Mouse (Mus musculus) CH12.LX (cell line): Measurements from ENCODE around the gene Magi2. TPM values are rescaled to one million over a fixed set of nuclear protein-coding genes. Genes with fewer than 3 reads are reported as not detected.

ENCODE experiments used
- DNase-seq: peaks from one replicate; pipeline ENCODE4 v3.0.0-alpha.2; 2013; ENCODE audit errors: extremely low read depth
- H3K27ac ChIP-seq: 2 replicates; pipeline ENCODE4 v1.5.1; 2012; ENCODE audit warnings: low read depth, mild to moderate bottlenecking, control low read depth, moderate library complexity; ENCODE audit not compliant: insufficient read depth
- H3K27me3 ChIP-seq: replicated peaks from 2 replicates; pipeline ENCODE3; 2012; ENCODE audit warnings: inconsistent platforms
- H3K36me3 ChIP-seq, 2 experiments: replicated peaks in 1 of 2; 2 replicates each; pipeline versions ENCODE3 to v1.6.1; 2012; ENCODE audit warnings: inconsistent platforms in 1 of 2, low read length in 1 of 2, mild to moderate bottlenecking in 1 of 2, mixed read lengths in 1 of 2, moderate library complexity in 1 of 2; ENCODE audit not compliant: control insufficient read depth in 1 of 2, insufficient read depth in 1 of 2
- H3K4me1 ChIP-seq, 2 experiments: 2 replicates each; pipeline ENCODE4 v1.6.1; 2012; ENCODE audit warnings: inconsistent platforms in 1 of 2, moderate library complexity in 1 of 2; ENCODE audit not compliant: insufficient read depth in 2 of 2, control insufficient read depth in 1 of 2
- H3K4me2 ChIP-seq: 2 replicates; pipeline ENCODE4 v1.6.1; 2012; ENCODE audit warnings: low read depth, mild to moderate bottlenecking, control low read depth; ENCODE audit not compliant: poor library complexity, insufficient read depth, severe bottlenecking
- H3K4me3 ChIP-seq, 3 experiments: fragments of 150-350 bp in 1 of 3; sonication (generic) in 1 of 3; replicated peaks in 1 of 3; 2 replicates each; pipeline versions ENCODE3 to v1.5.1; 2011 to 2012; ENCODE audit warnings: low read depth in 2 of 3, low read length in 2 of 3, mild to moderate bottlenecking in 2 of 3, moderate library complexity in 2 of 3, control low read depth in 1 of 3, improper control_type of control experiment in 1 of 3, inconsistent platforms in 1 of 3, mixed read lengths in 1 of 3; ENCODE audit not compliant: poor library complexity in 1 of 3
- H3K79me2 ChIP-seq: replicated peaks from 2 replicates; pipeline ENCODE4 v1.6.1; 2012; ENCODE audit warnings: mild to moderate bottlenecking, moderate library complexity; ENCODE audit not compliant: control insufficient read depth, poor library complexity, insufficient read depth, severe bottlenecking; ENCODE audit errors: extremely low read depth
- H3K9ac ChIP-seq: 2 replicates; pipeline ENCODE4 v1.6.1; 2012; ENCODE audit warnings: low read depth, mild to moderate bottlenecking, control low read depth, moderate library complexity; ENCODE audit not compliant: insufficient read depth
- H3K9me3 ChIP-seq: replicated peaks from 2 replicates; pipeline ENCODE3; 2012; ENCODE audit warnings: low read length, inconsistent platforms, mixed read lengths
- E2F4 ChIP-seq: IDR thresholded peaks from 2 replicates; pipeline ENCODE4 v1.6.1; 2011; ENCODE audit warnings: low read depth, low read length, improper control_type of control experiment; ENCODE audit not compliant: insufficient replicate concordance
- ELF1 ChIP-seq: IDR thresholded peaks from 2 replicates; pipeline ENCODE4 v1.6.1; 2014; ENCODE audit warnings: low read depth, mild to moderate bottlenecking, inconsistent platforms, low read length, improper control_type of control experiment
- JUN ChIP-seq: IDR thresholded peaks from 2 replicates; pipeline ENCODE4 v1.6.1; 2011; ENCODE audit warnings: low read depth, mild to moderate bottlenecking, low read length, improper control_type of control experiment, moderate library complexity; ENCODE audit not compliant: insufficient read depth
- KAT2A ChIP-seq: IDR thresholded peaks from 2 replicates; pipeline ENCODE4 v1.6.1; 2012; ENCODE audit warnings: low read length, improper control_type of control experiment, inconsistent platforms; ENCODE audit not compliant: insufficient replicate concordance
- MAFK ChIP-seq: IDR thresholded peaks from 2 replicates; pipeline ENCODE4 v1.6.1; 2011; ENCODE audit warnings: low read length, improper control_type of control experiment; ENCODE audit not compliant: insufficient replicate concordance
- MXI1 ChIP-seq: IDR thresholded peaks from 2 replicates; pipeline ENCODE4 v1.6.1; 2011; ENCODE audit warnings: mild to moderate bottlenecking, low read depth, low read length, improper control_type of control experiment
- MYC ChIP-seq: IDR thresholded peaks from 2 replicates; pipeline ENCODE4 v1.6.1; 2011; ENCODE audit warnings: low read depth, mild to moderate bottlenecking, improper control_type of control experiment, low read length
- NELFE ChIP-seq: IDR thresholded peaks from 2 replicates; pipeline ENCODE4 v1.6.1; 2011; ENCODE audit warnings: low read depth, low read length, improper control_type of control experiment
- NRF1 ChIP-seq: IDR thresholded peaks from 2 replicates; pipeline ENCODE4 v1.6.1; 2014; ENCODE audit warnings: low read depth, mild to moderate bottlenecking, inconsistent platforms, low read length, improper control_type of control experiment, moderate library complexity
- POLR2AphosphoS2 ChIP-seq: IDR thresholded peaks from 2 replicates; pipeline ENCODE4 v1.6.1; 2011; ENCODE audit warnings: low read depth, low read length, improper control_type of control experiment
- RCOR1 ChIP-seq: conservative IDR thresholded peaks from 2 replicates; pipeline ENCODE4 v1.6.1; 2012; ENCODE audit warnings: low read depth, mild to moderate bottlenecking, inconsistent platforms, low read length, improper control_type of control experiment
- SMC3 ChIP-seq: IDR thresholded peaks from 2 replicates; pipeline ENCODE4 v1.6.1; 2011; ENCODE audit warnings: low read depth, low read length, improper control_type of control experiment
- TBP ChIP-seq: conservative IDR thresholded peaks from 2 replicates; pipeline ENCODE4 v1.6.1; 2011; ENCODE audit warnings: low read depth, low read length, improper control_type of control experiment
- TCF12 ChIP-seq: IDR thresholded peaks from 2 replicates; pipeline ENCODE4 v1.6.1; 2014; ENCODE audit warnings: low read depth, mild to moderate bottlenecking, inconsistent platforms, low read length, improper control_type of control experiment
- UBTF ChIP-seq: IDR thresholded peaks from 2 replicates; pipeline ENCODE4 v1.6.1; 2012; ENCODE audit warnings: low read depth, mild to moderate bottlenecking, inconsistent platforms, low read length, improper control_type of control experiment, moderate library complexity
- USF1 ChIP-seq: IDR thresholded peaks from 2 replicates; pipeline ENCODE4 v1.6.1; 2014; ENCODE audit warnings: low read depth, mild to moderate bottlenecking, inconsistent platforms, low read length, improper control_type of control experiment
- ZKSCAN1 ChIP-seq: IDR thresholded peaks from 2 replicates; pipeline ENCODE4 v1.6.1; 2012; ENCODE audit warnings: low read depth, inconsistent platforms, low read length, improper control_type of control experiment, borderline replicate concordance
- dilution Hi-C: fragments of 300-500 bp; cut with MboI; formaldehyde crosslinking; loops from 2 replicates; pipeline ENCODE4 v1.14.3; 2020; ENCODE audit warnings: low sequenced_read_pairs; ENCODE audit not compliant: extremely low pct_unique_long_range_greater_than_20kb, extremely low pct_ligation_motif_present
- in situ Hi-C: fragments of 300-500 bp; cut with MboI; formaldehyde crosslinking; loops from 3 replicates; pipeline ENCODE4 v1.14.3; 2019; ENCODE audit warnings: low sequenced_read_pairs, low pct_ligation_motif_present, low pct_unique_long_range_greater_than_20kb, mixed read lengths
- polyA plus RNA-seq: library from polyadenylated mRNA; unstranded; fragments of >175 nt; gene quantifications from 2 replicates; pipeline ENCODE4 v1.2.1, GENCODE M21; 2012; ENCODE audit warnings: low read depth; ENCODE audit not compliant: insufficient read length
- total RNA-seq, 2 experiments: library from RNA; depleted of rRNA; stranded (reverse); fragments of 300-350 nt in 1 of 2; fragments of >200 nt in 1 of 2; gene quantifications; 2 replicates each; pipeline ENCODE4 v1.2.3; 2012 to 2014

Gene Magi2
- total and polyA plus RNA-seq, 3 experiments: 0.37 to 0.63 (median 0.42) TPM

DNA sequence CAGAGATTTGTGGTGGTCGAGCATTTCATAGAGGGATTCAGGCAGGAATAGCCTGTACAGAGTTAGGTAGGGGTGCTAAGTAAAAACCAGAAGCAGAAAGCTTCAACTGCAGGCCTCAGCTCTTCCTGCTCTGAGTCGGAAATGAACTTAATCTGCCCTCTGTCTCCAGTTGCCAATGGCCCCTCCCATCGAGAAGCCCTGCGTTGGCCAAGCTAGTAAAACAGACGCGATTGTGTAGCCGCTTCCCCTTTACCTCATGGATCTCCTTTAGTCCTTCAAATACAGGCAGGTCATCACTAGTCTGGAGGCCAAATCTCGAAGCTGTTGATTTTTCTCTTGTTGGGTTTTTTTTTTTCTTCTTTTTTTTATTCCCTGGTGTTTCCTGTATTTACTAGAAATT, 1447.7 kb downstream of the Magi2 start:
- H3K79me2 ChIP-seq: no peaks in the 10 kb centered on the region
- DNase-seq: no peak
- peaks cover 18 to 43% of the 10 kb centered on the region in 2 experiments for H3K4me1 ChIP-seq
- no peaks in the 10 kb centered on the region for H3K27me3 ChIP-seq
- no peak overlapping the region for H3K4me3 ChIP-seq
- TF ChIP-seq TCF12 (no peak), KAT2A (no peak), MAFK (no peak), NRF1 (no peak)
- in situ Hi-C loops: no loop called here
- H3K9me3 ChIP-seq: no peaks in the 10 kb centered on the region
- no peak overlapping the region for H3K9ac ChIP-seq
- dilution Hi-C loops: no loop called here
- no peak overlapping the region for H3K27ac ChIP-seq
- H3K4me2 ChIP-seq: no peak overlapping the region
- no peaks in the 10 kb centered on the region for H3K36me3 ChIP-seq

GRCm38 (mm10) chr5:20675163-20675665, 1448.4 kb downstream of the Magi2 start:
- dilution Hi-C loops: no loop called here
- H3K79me2 ChIP-seq: no peaks in the 10 kb centered on the region
- in situ Hi-C loops: loop anchor here (25.0 kb wide), 1 partner anchor 188 kb away; no protein-coding TSS in a partner anchor
- peaks cover 23 to 50% of the 10 kb centered on the region in 2 experiments for H3K4me1 ChIP-seq
- H3K9me3 ChIP-seq: no peaks in the 10 kb centered on the region
- DNase-seq: no peak
- no peaks in the 10 kb centered on the region for H3K27me3 ChIP-seq
- H3K36me3 ChIP-seq: no peaks in the 10 kb centered on the region
- H3K9ac ChIP-seq: no peak overlapping the region
- TF ChIP-seq USF1 (no peak), ELF1 (no peak), TCF12 (no peak), E2F4 (no peak), NELFE (no peak), KAT2A (no peak), ZKSCAN1 (no peak), POLR2AphosphoS2 (no peak), JUN (no peak), SMC3 (no peak), MYC (no peak), UBTF (no peak), MXI1 (no peak), RCOR1 (no peak), TBP (no peak)
- no peak overlapping the region for H3K4me2 ChIP-seq
- no peak overlapping the region for H3K4me3 ChIP-seq
- H3K27ac ChIP-seq: no peak overlapping the region
